Mouse (Mus musculus) spleen, postnatal 14 days (tissue): Measurements from ENCODE around the gene Tfe3.

ENCODE experiments used
- DNase-seq, 2 experiments: peaks; one replicate each; pipeline ENCODE4 v3.0.0; 2021 to 2022; ENCODE audit warnings: low spot score in 2 of 2

Tfe3 gene

DNA sequence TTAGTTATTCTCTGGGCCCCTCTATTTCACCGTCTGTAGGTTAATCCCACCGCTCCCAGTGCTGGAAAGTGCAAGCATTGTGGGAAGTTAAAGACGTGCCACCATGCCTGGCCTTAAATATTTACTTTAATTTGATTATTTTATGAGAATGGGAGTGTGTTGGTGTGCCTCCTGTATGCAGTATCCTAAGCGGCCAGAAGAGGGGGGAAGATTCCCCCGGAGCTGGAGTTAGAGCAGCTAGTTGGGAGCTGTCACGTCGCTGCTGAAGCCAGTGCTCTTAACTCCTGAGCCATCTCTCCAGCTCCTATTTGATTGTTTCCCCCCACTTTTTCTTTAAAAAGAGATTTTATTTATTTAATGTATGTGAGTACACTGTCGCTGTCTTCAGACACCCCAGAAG, 52.7 kb downstream of the Tfe3 start:
- DNase-seq: peak; percentile 17 to 56

DNA sequence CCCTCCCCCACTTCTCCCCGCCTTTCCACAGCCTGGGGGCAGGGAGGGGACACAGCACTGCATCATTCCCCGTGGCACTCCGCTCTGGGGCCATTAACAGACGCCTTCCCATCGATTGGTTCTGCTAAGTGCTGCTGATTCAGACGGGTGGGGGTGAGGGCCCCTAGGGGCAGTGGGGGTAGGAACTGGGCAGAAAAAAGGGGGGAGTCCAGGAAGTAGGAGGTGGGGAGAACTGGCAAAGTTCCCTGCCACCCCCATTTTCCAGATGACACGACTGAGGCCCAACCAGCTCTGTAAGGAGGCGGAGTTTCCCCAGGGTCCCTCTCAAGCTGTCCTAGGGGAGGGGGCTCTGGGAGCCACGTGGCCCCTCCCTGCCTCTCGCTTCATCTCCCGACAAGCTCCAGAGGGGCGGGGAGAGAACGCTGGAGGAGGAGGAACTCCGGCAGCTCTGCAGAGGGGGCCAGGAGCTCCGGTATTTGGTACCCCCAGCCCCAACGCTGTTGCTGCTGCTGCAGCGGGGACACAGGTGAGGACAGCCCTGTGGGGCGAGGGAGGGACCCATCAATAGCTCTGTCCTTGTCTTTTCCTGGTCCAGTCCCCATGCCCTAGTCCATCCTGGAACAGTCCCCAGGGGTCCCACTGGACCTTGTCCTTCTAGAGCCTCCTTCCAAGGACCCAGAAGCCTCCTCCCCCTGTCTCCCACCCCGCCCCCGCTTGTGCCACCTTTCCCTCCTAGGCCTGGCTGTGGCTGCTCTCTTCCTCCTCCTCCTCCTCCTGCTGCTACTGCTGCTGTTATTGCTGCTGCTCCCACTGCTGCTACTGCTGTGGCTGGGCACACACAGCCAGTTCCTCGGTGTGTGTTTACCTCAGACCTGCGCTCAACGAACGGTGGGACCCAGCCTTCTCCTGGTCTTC, 59.8 kb downstream of the Tfe3 start, which contains the start of gene Kcnd1:
Gene Kcnd1 (plus strand): TSS at position 425 of the 915 bp plus-strand sequence.
- DNase-seq: no peak
